Mouse (Mus musculus) midbrain, embryonic 15.5 days (tissue): Measurements from ENCODE around the gene Efhc1. TPM values are rescaled to one million over a fixed set of nuclear protein-coding genes. Genes with fewer than 3 reads are reported as not detected.
"Not testable (repeated sequence)": the region's sequence is repeated elsewhere in the genome, so short reads cannot be mapped to it uniquely, and the experiment has no call there.

Source experiments
- ATAC-seq: fragments of 200-750 bp; cut with Nextera tagmentation; replicated peaks from 2 replicates; pipeline ENCODE4 v1.8.0; 2017; ENCODE audit warnings: moderate TSS enrichment
- H3K27ac ChIP-seq: fragments of 300-500 bp; sonication (generic); 2 replicates; pipeline ENCODE4 v1.5.1; 2015; ENCODE audit warnings: mild to moderate bottlenecking, inconsistent platforms
- H3K27me3 ChIP-seq: fragments of 300-500 bp; sonication (generic); replicated peaks from 2 replicates; pipeline ENCODE4 v1.6.1; 2015; ENCODE audit warnings: inconsistent platforms
- H3K36me3 ChIP-seq: fragments of 300-500 bp; sonication (generic); replicated peaks from 2 replicates; pipeline ENCODE4 v1.6.1; 2015; ENCODE audit warnings: inconsistent platforms
- H3K4me1 ChIP-seq: fragments of 300-500 bp; sonication (generic); 2 replicates; pipeline ENCODE4 v1.6.1; 2015; ENCODE audit warnings: inconsistent platforms
- H3K4me2 ChIP-seq: fragments of 300-500 bp; sonication (generic); 2 replicates; pipeline ENCODE4 v1.6.1; 2015; ENCODE audit warnings: inconsistent platforms, mild to moderate bottlenecking, moderate library complexity
- H3K4me3 ChIP-seq: fragments of 300-500 bp; sonication (generic); 2 replicates; pipeline ENCODE4 v1.5.1; 2015; ENCODE audit warnings: mild to moderate bottlenecking, inconsistent platforms
- H3K9ac ChIP-seq: fragments of 300-500 bp; sonication (generic); 2 replicates; pipeline ENCODE4 v1.6.1; 2015; ENCODE audit warnings: mild to moderate bottlenecking, inconsistent platforms
- H3K9me3 ChIP-seq: fragments of 300-500 bp; sonication (generic); 2 replicates; pipeline ENCODE4 v1.6.1; 2016; ENCODE audit warnings: inconsistent platforms
- WGBS: fragments of 180-500 bp; shearing (Covaris S2); methylation state at CpG from one replicate; pipeline ENCODE4 v1.1.7; 2015; ENCODE audit warnings: mixed read lengths; 5-methylcytosine and 5-hydroxymethylcytosine counted together
- polyA plus RNA-seq: library from polyadenylated mRNA; unstranded; fragments of >200 nt; fragmentation: Nextera tagmentation; extraction: Ambion mirVana; gene quantifications from 2 replicates; pipeline ENCODE4 v1.2.1, GENCODE M21; 2015

Efhc1 gene
- polyA plus RNA-seq, 1 experiment from 2014 or later: 1.8 TPM

DNA sequence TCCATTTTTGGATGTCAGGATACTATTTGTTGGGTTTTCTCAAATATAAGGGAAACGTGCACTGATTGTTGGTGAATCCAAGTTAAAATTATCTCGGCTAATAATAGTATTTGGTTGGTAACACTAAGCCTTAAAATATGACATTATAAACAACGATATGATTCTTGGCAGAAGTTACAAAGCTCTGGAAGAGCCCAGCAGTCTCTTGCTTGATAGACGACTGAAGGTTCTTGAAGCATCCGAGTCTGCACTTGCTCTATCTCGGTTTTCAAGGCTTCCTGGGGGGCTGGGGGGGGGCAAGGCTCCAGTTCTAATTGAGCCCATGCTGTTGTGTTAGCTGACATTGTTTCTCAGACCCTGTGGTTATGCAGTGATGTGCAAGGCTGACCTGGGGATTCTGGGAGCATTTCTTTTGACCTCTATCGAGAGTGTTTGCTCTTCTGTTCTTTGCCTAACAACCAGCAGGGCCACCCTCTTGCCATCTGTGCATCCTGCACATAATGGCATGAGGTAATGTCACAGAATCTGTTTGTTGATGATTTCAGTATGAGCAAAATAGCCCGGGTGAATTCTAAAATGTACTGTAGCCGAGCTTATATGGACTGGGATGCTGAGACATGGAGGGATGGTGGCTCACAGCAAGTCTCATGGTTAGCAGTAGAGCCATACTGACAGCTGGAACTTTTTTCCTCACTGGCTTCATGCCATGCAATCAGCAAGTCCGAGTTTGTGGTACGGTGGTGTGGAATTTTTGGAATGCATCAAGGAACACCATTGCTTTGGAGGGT lies 28.6 kb upstream of the Efhc1 start:
- Histone ChIP-seq H3K9ac (no peak overlapping the region), H3K27me3 (no peaks in the 10 kb centered on the region), H3K9me3 (no peaks in the 10 kb centered on the region), H3K4me3 (no peak overlapping the region), H3K27ac (peak overlapping the region; percentile 18; the same call in 1 of the 2 replicates), H3K4me1 (peaks cover 14% of the 10 kb centered on the region), H3K36me3 (no peaks in the 10 kb centered on the region), H3K4me2 (no peak overlapping the region)
- WGBS: 57% methylated on average over 11 of the region's 11 CpGs
- no peak; the same call in 1 of the 2 replicates for ATAC-seq

DNA sequence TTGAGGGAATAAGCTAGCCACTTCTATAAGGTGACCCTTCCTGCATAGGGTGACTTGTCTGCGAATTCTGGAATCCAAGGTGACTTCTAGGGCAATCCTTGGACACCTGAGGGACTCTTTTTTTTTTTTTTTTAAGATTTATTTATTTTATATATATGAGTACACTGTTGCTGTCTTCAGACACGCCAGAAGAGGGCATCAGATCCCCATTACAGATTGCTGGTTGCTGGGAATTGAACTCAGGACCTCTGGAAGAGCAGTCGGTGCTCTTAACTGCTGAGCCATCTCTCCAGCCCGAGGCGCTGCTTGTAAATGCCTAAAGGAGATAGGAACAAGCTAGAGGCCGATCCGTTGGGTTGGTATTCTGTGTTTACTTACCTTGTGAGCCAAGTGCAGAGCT lies 26.1 kb upstream of the Efhc1 start:
- ATAC-seq, H3K9ac ChIP-seq, H3K27ac ChIP-seq, H3K36me3 ChIP-seq, H3K27me3 ChIP-seq, H3K4me2 ChIP-seq, H3K4me3 ChIP-seq, H3K9me3 ChIP-seq: not testable (repeated sequence)
- H3K4me1 ChIP-seq: peaks cover 14% of the 10 kb centered on the region
- WGBS: 87% methylated on average over 7 of the region's 7 CpGs

DNA sequence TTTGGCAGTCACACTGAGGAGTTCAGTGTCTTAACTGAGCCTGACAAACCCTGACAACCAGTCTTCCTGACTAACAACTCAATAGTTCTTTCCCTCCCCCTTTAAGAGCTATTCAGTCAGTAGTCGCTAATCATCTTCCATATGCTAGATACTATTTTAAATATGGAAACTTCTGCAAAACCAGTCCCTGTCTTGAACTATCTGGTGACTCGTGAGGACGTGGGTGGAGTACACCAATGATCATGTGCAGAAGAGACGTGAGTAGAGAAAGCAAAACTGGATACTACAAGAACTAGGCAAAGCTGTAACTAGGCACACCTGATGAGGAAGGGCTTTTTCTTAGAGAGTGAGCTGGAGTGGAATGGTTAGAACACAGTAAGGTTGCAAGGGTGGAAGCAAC lies 25.5 kb upstream of the Efhc1 start:
- no peaks in the 10 kb centered on the region for H3K36me3 ChIP-seq
- no peak overlapping the region for H3K27ac ChIP-seq
- no peaks in the 10 kb centered on the region for H3K27me3 ChIP-seq
- no peak overlapping the region for H3K4me2 ChIP-seq
- no peak for ATAC-seq
- no peak overlapping the region for H3K9ac ChIP-seq
- H3K9me3 ChIP-seq: no peaks in the 10 kb centered on the region
- peaks cover 13% of the 10 kb centered on the region for H3K4me1 ChIP-seq
- H3K4me3 ChIP-seq: no peak overlapping the region
- 91% methylated on average over 4 of the region's 4 CpGs for WGBS

DNA sequence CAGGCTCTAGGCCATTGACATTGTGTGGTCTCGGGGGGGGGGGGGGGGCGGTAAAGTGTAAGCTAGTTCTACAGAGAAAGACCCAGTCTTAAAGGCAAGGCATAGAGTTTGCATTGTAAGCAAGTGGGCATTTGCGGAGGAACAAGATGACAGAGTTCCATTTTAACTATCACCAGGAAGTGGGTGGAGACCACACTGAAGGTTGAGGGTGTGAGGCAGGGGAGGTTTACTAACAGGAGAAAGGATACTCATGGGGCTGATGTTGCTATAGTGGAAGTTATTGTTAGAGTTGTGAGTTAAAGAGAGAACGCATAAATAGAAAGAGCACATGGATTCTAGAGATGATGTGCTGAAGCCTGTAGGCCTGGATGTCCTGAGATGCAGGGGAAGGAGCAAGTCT lies 25.1 kb upstream of the Efhc1 start:
- Histone ChIP-seq H3K27ac (no peak overlapping the region), H3K9me3 (no peaks in the 10 kb centered on the region), H3K4me2 (no peak overlapping the region), H3K4me3 (no peak overlapping the region), H3K4me1 (peaks cover 8% of the 10 kb centered on the region), H3K9ac (no peak overlapping the region), H3K36me3 (no peaks in the 10 kb centered on the region), H3K27me3 (no peaks in the 10 kb centered on the region)
- WGBS: 86% methylated on average over 4 of the region's 4 CpGs
- ATAC-seq: no peak

- Histone ChIP-seq H3K4me1 (no peaks in the 10 kb centered on the region), H3K27ac (no peak overlapping the region), H3K27me3 (no peaks in the 10 kb centered on the region), H3K9me3 (no peaks in the 10 kb centered on the region), H3K9ac (no peak overlapping the region), H3K4me3 (no peak overlapping the region), H3K36me3 (no peaks in the 10 kb centered on the region), H3K4me2 (no peak overlapping the region)
- 91% methylated on average over 4 of the region's 4 CpGs for WGBS
- no peak for ATAC-seq
Measured at GRCm38 (mm10) chr1:20928487-20928886, 22.9 kb upstream of the Efhc1 start.

- Histone ChIP-seq H3K27ac (no peak overlapping the region), H3K9ac (no peak overlapping the region), H3K4me2 (no peak overlapping the region), H3K4me1 (no peaks in the 10 kb centered on the region), H3K27me3 (no peaks in the 10 kb centered on the region), H3K36me3 (no peaks in the 10 kb centered on the region), H3K9me3 (no peaks in the 10 kb centered on the region), H3K4me3 (no peak overlapping the region)
- 22% methylated on average over 7 of the region's 7 CpGs for WGBS
- ATAC-seq: peak; percentile 87
Measured at GRCm38 (mm10) chr1:20933457-20933856, 18.0 kb upstream of the Efhc1 start.

DNA sequence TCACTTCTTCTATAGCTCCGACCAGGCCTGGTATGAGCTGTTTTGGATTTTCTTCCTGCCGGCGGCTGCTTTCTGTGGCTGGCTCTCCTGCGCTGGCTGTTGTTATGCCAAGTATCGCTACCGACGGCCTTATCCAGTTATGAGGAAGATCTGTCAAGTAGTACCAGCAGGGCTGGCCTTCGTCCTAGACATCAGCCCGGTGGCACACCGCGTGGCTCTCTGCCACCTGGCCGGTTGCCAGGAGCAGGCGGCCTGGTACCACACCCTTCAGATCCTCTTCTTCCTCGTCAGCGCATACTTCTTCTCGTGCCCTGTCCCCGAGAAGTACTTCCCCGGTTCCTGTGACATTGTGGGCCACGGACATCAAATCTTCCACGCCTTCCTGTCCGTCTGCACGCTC lies 16.3 kb upstream of the Efhc1 start:
- Histone ChIP-seq H3K36me3 (no peaks in the 10 kb centered on the region), H3K4me1 (no peaks in the 10 kb centered on the region), H3K9me3 (no peaks in the 10 kb centered on the region), H3K9ac (no peak overlapping the region), H3K27me3 (no peaks in the 10 kb centered on the region), H3K4me2 (no peak overlapping the region), H3K27ac (no peak overlapping the region), H3K4me3 (no peak overlapping the region)
- WGBS: 82% methylated on average over 22 of the region's 22 CpGs
- ATAC-seq: no peak

- H3K4me1 ChIP-seq: no peaks in the 10 kb centered on the region
- H3K9ac ChIP-seq: no peak overlapping the region
- 23% methylated on average over 3 of the region's 3 CpGs for WGBS
- ATAC-seq: peak; percentile 75
- H3K27me3 ChIP-seq: no peaks in the 10 kb centered on the region
- H3K4me2 ChIP-seq: no peak overlapping the region
- no peak overlapping the region for H3K27ac ChIP-seq
- no peaks in the 10 kb centered on the region for H3K36me3 ChIP-seq
- H3K9me3 ChIP-seq: no peaks in the 10 kb centered on the region
- no peak overlapping the region for H3K4me3 ChIP-seq
Measured at GRCm38 (mm10) chr1:20939046-20939445, 12.4 kb upstream of the Efhc1 start.

- H3K36me3 ChIP-seq: no peaks in the 10 kb centered on the region
- no peak overlapping the region for H3K9ac ChIP-seq
- H3K9me3 ChIP-seq: no peaks in the 10 kb centered on the region
- no peak overlapping the region for H3K27ac ChIP-seq
- H3K4me3 ChIP-seq: no peak overlapping the region
- no peaks in the 10 kb centered on the region for H3K27me3 ChIP-seq
- no peak overlapping the region for H3K4me2 ChIP-seq
- no peak; the same call in 1 of the 2 replicates for ATAC-seq
- WGBS: 68% methylated on average over 16 of the region's 16 CpGs
- no peaks in the 10 kb centered on the region for H3K4me1 ChIP-seq
Measured at GRCm38 (mm10) chr1:20940151-20940550, 11.3 kb upstream of the Efhc1 start.

- no peak for ATAC-seq
- no peak overlapping the region for H3K27ac ChIP-seq
- H3K4me3 ChIP-seq: no peak overlapping the region
- H3K9me3 ChIP-seq: no peaks in the 10 kb centered on the region
- no peaks in the 10 kb centered on the region for H3K4me1 ChIP-seq
- no peaks in the 10 kb centered on the region for H3K36me3 ChIP-seq
- no peak overlapping the region for H3K4me2 ChIP-seq
- no peak overlapping the region for H3K9ac ChIP-seq
- no peaks in the 10 kb centered on the region for H3K27me3 ChIP-seq
- WGBS: 63% methylated on average over 2 of the region's 2 CpGs
Measured at GRCm38 (mm10) chr1:20941322-20941721, 10.1 kb upstream of the Efhc1 start.

GRCm38 (mm10) chr1:20941857-20942256 lies 9.6 kb upstream of the Efhc1 start:
- H3K9ac ChIP-seq: no peak overlapping the region
- H3K36me3 ChIP-seq: no peaks in the 10 kb centered on the region
- no peak for ATAC-seq
- H3K4me3 ChIP-seq: no peak overlapping the region
- H3K4me2 ChIP-seq: no peak overlapping the region
- H3K4me1 ChIP-seq: no peaks in the 10 kb centered on the region
- H3K9me3 ChIP-seq: no peaks in the 10 kb centered on the region
- WGBS: 85% methylated on average over 7 of the region's 7 CpGs
- no peak overlapping the region for H3K27ac ChIP-seq
- no peaks in the 10 kb centered on the region for H3K27me3 ChIP-seq

- H3K27ac ChIP-seq: no peak overlapping the region
- no peaks in the 10 kb centered on the region for H3K36me3 ChIP-seq
- H3K4me1 ChIP-seq: no peaks in the 10 kb centered on the region
- 98% methylated on average over 2 of the region's 2 CpGs for WGBS
- no peak overlapping the region for H3K4me3 ChIP-seq
- no peaks in the 10 kb centered on the region for H3K27me3 ChIP-seq
- no peak overlapping the region for H3K9ac ChIP-seq
- no peak for ATAC-seq
- H3K4me2 ChIP-seq: no peak overlapping the region
- H3K9me3 ChIP-seq: no peaks in the 10 kb centered on the region
Measured at GRCm38 (mm10) chr1:20943016-20943415, 8.4 kb upstream of the Efhc1 start.

- WGBS: under 1% methylated on average over 16 of the region's 16 CpGs
- Histone ChIP-seq H3K27me3 (no peaks in the 10 kb centered on the region), H3K4me2 (peak overlapping the region; percentile 68), H3K4me1 (peaks cover 12% of the 10 kb centered on the region), H3K36me3 (no peaks in the 10 kb centered on the region), H3K4me3 (peak overlapping the region; percentile 63), H3K9ac (peak overlapping the region; percentile 80), H3K27ac (peak overlapping the region; percentile 87), H3K9me3 (no peaks in the 10 kb centered on the region)
- ATAC-seq: peak; percentile 83; the same call in 1 of the 2 replicates
Measured at GRCm38 (mm10) chr1:20951799-20952198, 373 bp downstream of the Efhc1 start.
